Mouse (Mus musculus) embryonic facial prominence, embryonic 14.5 days (tissue): ENCODE results near the gene Eif5. TPM values are rescaled to one million over a fixed set of nuclear protein-coding genes. Genes with fewer than 3 reads are reported as not detected.
A peak's percentile ranks its signal among the peaks of the same experiment; 100 is the strongest.

ENCODE experiments used
- ATAC-seq: fragments of 200-750 bp; cut with Nextera tagmentation; 2 replicates; pipeline ENCODE4 v1.8.0; 2017; ENCODE audit warnings: low read depth, moderate number of reproducible peaks, moderate TSS enrichment
- DNase-seq: peaks from one replicate; pipeline ENCODE4 v3.0.0-alpha.2; 2015; ENCODE audit warnings: low spot score
- H3K27ac ChIP-seq: fragments of 300-500 bp; sonication (generic); replicated peaks from 2 replicates; pipeline ENCODE4 v1.5.1; 2014; ENCODE audit warnings: low read depth, mild to moderate bottlenecking, low read length, moderate library complexity
- H3K27me3 ChIP-seq: fragments of 300-500 bp; sonication (generic); replicated peaks from 2 replicates; pipeline ENCODE4 v1.6.1; 2014; ENCODE audit warnings: low read length; ENCODE audit not compliant: control insufficient read depth, insufficient read depth
- H3K36me3 ChIP-seq: fragments of 300-500 bp; sonication (generic); 2 replicates; pipeline ENCODE4 v1.6.1; 2014; ENCODE audit warnings: low read length, mixed read lengths; ENCODE audit not compliant: control insufficient read depth, insufficient read depth
- H3K4me1 ChIP-seq: fragments of 300-500 bp; sonication (generic); 2 replicates; pipeline ENCODE4 v1.6.1; 2014; ENCODE audit warnings: antibody characterized with exemption, low read length; ENCODE audit not compliant: control insufficient read depth, insufficient read depth
- H3K4me2 ChIP-seq: fragments of 300-500 bp; sonication (generic); 2 replicates; pipeline ENCODE4 v1.6.1; 2014; ENCODE audit warnings: low read depth, mild to moderate bottlenecking, low read length, moderate library complexity, mixed read lengths
- H3K4me3 ChIP-seq: fragments of 300-500 bp; sonication (generic); 2 replicates; pipeline ENCODE4 v1.5.1; 2014; ENCODE audit warnings: low read depth, mild to moderate bottlenecking, low read length
- H3K9ac ChIP-seq: fragments of 300-500 bp; sonication (generic); 2 replicates; pipeline ENCODE4 v1.6.1; 2014; ENCODE audit warnings: low read depth, mild to moderate bottlenecking, low read length, moderate library complexity, mixed read lengths
- H3K9me3 ChIP-seq: fragments of 300-500 bp; sonication (generic); 2 replicates; pipeline ENCODE4 v1.6.1; 2016; ENCODE audit warnings: low read length; ENCODE audit not compliant: control insufficient read depth
- WGBS: fragments of 180-500 bp; shearing (Covaris S2); extraction: QIAGEN DNeasy Blood & Tissue Kit; methylation state at CpG from one replicate; pipeline ENCODE4 v1.1.7; 2014; 5-methylcytosine and 5-hydroxymethylcytosine counted together
- polyA plus RNA-seq: library from polyadenylated mRNA; unstranded; fragments of >200 nt; fragmentation: Nextera tagmentation; extraction: Ambion mirVana; gene quantifications from 2 replicates; pipeline ENCODE4 v1.2.1, GENCODE M21; 2014

The Eif5 gene
- polyA plus RNA-seq, 1 experiment from 2014 or later = 445 TPM

- Histone ChIP-seq H3K4me3 (no peak overlapping the region), H3K4me1 (no peaks in the 10 kb centered on the region), H3K27ac (no peak overlapping the region), H3K4me2 (no peak overlapping the region), H3K9ac (no peak overlapping the region), H3K27me3 (no peaks in the 10 kb centered on the region), H3K9me3 (no peaks in the 10 kb centered on the region), H3K36me3 (no peaks in the 10 kb centered on the region)
- DNase-seq (no peak), ATAC-seq (no peak)
- WGBS = 21% methylated on average over 8 of the region's 8 CpGs
Measured at GRCm38 (mm10) chr12:111529192-111529591, 8.6 kb upstream of the Eif5 start.

GRCm38 (mm10) chr12:111533096-111533794 is 4.6 kb upstream of the Eif5 start:
- Histone ChIP-seq H3K4me3 (no peak overlapping the region), H3K4me2 (no peak overlapping the region), H3K9me3 (no peaks in the 10 kb centered on the region), H3K9ac (no peak overlapping the region), H3K27me3 (no peaks in the 10 kb centered on the region), H3K36me3 (no peaks in the 10 kb centered on the region), H3K4me1 (peaks cover 7% of the 10 kb centered on the region; the same call in 1 of the 2 replicates), H3K27ac (no peak overlapping the region)
- no peak for ATAC-seq
- 55% methylated on average over 11 of the region's 11 CpGs for WGBS
- no peak for DNase-seq

GRCm38 (mm10) chr12:111535281-111535680 is 2.5 kb upstream of the Eif5 start:
- no peaks in the 10 kb centered on the region for H3K27me3 ChIP-seq
- no peak overlapping the region for H3K4me3 ChIP-seq
- ATAC-seq (no peak), DNase-seq (no peak)
- peaks cover 13% of the 10 kb centered on the region for H3K36me3 ChIP-seq
- peaks cover 18% of the 10 kb centered on the region for H3K4me1 ChIP-seq
- no peak overlapping the region for H3K4me2 ChIP-seq
- H3K9me3 ChIP-seq = no peaks in the 10 kb centered on the region
- H3K27ac ChIP-seq = no peak overlapping the region
- WGBS = 57% methylated on average over 6 of the region's 6 CpGs
- H3K9ac ChIP-seq = no peak overlapping the region

GRCm38 (mm10) chr12:111535762-111536161 is 2.1 kb upstream of the Eif5 start:
- WGBS = 86% methylated on average over 5 of the region's 5 CpGs
- H3K4me3 ChIP-seq = no peak overlapping the region
- H3K4me1 ChIP-seq = peaks cover 21% of the 10 kb centered on the region
- H3K9ac ChIP-seq = no peak overlapping the region
- H3K4me2 ChIP-seq = no peak overlapping the region
- DNase-seq (no peak), ATAC-seq (no peak)
- H3K36me3 ChIP-seq = peaks cover 18% of the 10 kb centered on the region
- H3K9me3 ChIP-seq = no peaks in the 10 kb centered on the region
- H3K27ac ChIP-seq = no peak overlapping the region
- no peaks in the 10 kb centered on the region for H3K27me3 ChIP-seq

- 0 out of 2 replicates have a peak overlapping the region, but pooled peaks have one; percentile 96 for H3K27ac ChIP-seq
- DNase-seq (no peak), ATAC-seq (no peak)
- no peaks in the 10 kb centered on the region for H3K27me3 ChIP-seq
- WGBS = 42% methylated on average over 4 of the region's 4 CpGs
- H3K9me3 ChIP-seq = no peaks in the 10 kb centered on the region
- peaks cover 27% of the 10 kb centered on the region for H3K36me3 ChIP-seq
- H3K4me3 ChIP-seq = peak overlapping the region; percentile 98
- peaks cover 24% of the 10 kb centered on the region for H3K4me1 ChIP-seq
- H3K9ac ChIP-seq = peak overlapping the region; percentile 99
- H3K4me2 ChIP-seq = peak overlapping the region; percentile 58
Measured at GRCm38 (mm10) chr12:111536746-111537145, 1.1 kb upstream of the Eif5 start.

- peaks cover 33% of the 10 kb centered on the region for H3K36me3 ChIP-seq
- peak overlapping the region; percentile 99 for H3K9ac ChIP-seq
- ATAC-seq = peak; percentile 22; the same call in 1 of the 2 replicates
- peak overlapping the region; percentile 98 for H3K4me3 ChIP-seq
- H3K4me1 ChIP-seq = peaks cover 24% of the 10 kb centered on the region
- no peaks in the 10 kb centered on the region for H3K9me3 ChIP-seq
- peak overlapping the region; percentile 58 for H3K4me2 ChIP-seq
- DNase-seq = peak; percentile 18
- WGBS = under 1% methylated on average over 22 of the region's 22 CpGs
- no peaks in the 10 kb centered on the region for H3K27me3 ChIP-seq
- H3K27ac ChIP-seq = peak overlapping the region; percentile 96
Measured at GRCm38 (mm10) chr12:111537341-111537740, 475 bp upstream of the Eif5 start.

GRCm38 (mm10) chr12:111538292-111539040 is 650 bp downstream of the Eif5 start:
- H3K27me3 ChIP-seq = no peaks in the 10 kb centered on the region
- H3K4me3 ChIP-seq = peak overlapping the region; percentile 98
- H3K9me3 ChIP-seq = no peaks in the 10 kb centered on the region
- DNase-seq (peak; percentile 84), ATAC-seq (peak; percentile 35)
- H3K27ac ChIP-seq = peak overlapping the region; percentile 96
- WGBS = 0% methylated on average over 13 of the region's 111 CpGs
- peaks cover 45% of the 10 kb centered on the region for H3K36me3 ChIP-seq
- H3K4me1 ChIP-seq = peaks cover 24% of the 10 kb centered on the region
- peak overlapping the region; percentile 89 for H3K4me2 ChIP-seq
- H3K9ac ChIP-seq = peak overlapping the region; percentile 99

GRCm38 (mm10) chr12:111539041-111539345 is 1.2 kb downstream of the Eif5 start:
- peaks cover 24% of the 10 kb centered on the region for H3K4me1 ChIP-seq
- peak overlapping the region; percentile 98 for H3K4me3 ChIP-seq
- no peaks in the 10 kb centered on the region for H3K27me3 ChIP-seq
- H3K4me2 ChIP-seq = peak overlapping the region; percentile 89
- peak overlapping the region; percentile 96 for H3K27ac ChIP-seq
- DNase-seq (no peak), ATAC-seq (no peak)
- peak overlapping the region; percentile 99 for H3K9ac ChIP-seq
- H3K9me3 ChIP-seq = no peaks in the 10 kb centered on the region
- 2% methylated on average over 17 of the region's 18 CpGs for WGBS
- peaks cover 50% of the 10 kb centered on the region for H3K36me3 ChIP-seq
